Mouse (Mus musculus) embryonic facial prominence, embryonic 13.5 days (tissue): ENCODE data around the gene 4930544D05Rik. TPM values are rescaled to one million over a fixed set of nuclear protein-coding genes. Genes with fewer than 3 reads are reported as not detected.

Source experiments
- ATAC-seq: fragments of 200-750 bp; cut with Nextera tagmentation; 2 replicates; pipeline ENCODE4 v1.8.0; 2017; ENCODE audit warnings: low read depth; ENCODE audit not compliant: insufficient number of reproducible peaks, insufficient read depth, low FRiP score, low TSS enrichment
- H3K27ac ChIP-seq: fragments of 300-500 bp; sonication (generic); 2 replicates; pipeline ENCODE4 v1.5.1; 2015; ENCODE audit warnings: moderate library complexity, mild to moderate bottlenecking, inconsistent platforms
- H3K27me3 ChIP-seq: fragments of 300-500 bp; sonication (generic); 2 replicates; pipeline ENCODE4 v1.6.1; 2015; ENCODE audit warnings: mild to moderate bottlenecking, inconsistent platforms
- H3K36me3 ChIP-seq: fragments of 300-500 bp; sonication (generic); 2 replicates; pipeline ENCODE4 v1.6.1; 2015; ENCODE audit warnings: mild to moderate bottlenecking, inconsistent platforms
- H3K4me1 ChIP-seq: fragments of 300-500 bp; sonication (generic); 2 replicates; pipeline ENCODE4 v1.6.1; 2015; ENCODE audit warnings: inconsistent platforms
- H3K4me2 ChIP-seq: fragments of 300-500 bp; sonication (generic); 2 replicates; pipeline ENCODE4 v1.6.1; 2015; ENCODE audit warnings: moderate library complexity, mild to moderate bottlenecking, inconsistent platforms
- H3K4me3 ChIP-seq: fragments of 300-500 bp; sonication (generic); 2 replicates; pipeline ENCODE4 v1.5.1; 2015; ENCODE audit warnings: mild to moderate bottlenecking, inconsistent platforms
- H3K9ac ChIP-seq: fragments of 300-500 bp; sonication (generic); 2 replicates; pipeline ENCODE4 v1.6.1; 2015; ENCODE audit warnings: mild to moderate bottlenecking, inconsistent platforms
- H3K9me3 ChIP-seq: fragments of 300-500 bp; sonication (generic); 2 replicates; pipeline ENCODE4 v1.6.1; 2016; ENCODE audit warnings: inconsistent platforms
- WGBS: fragments of 180-500 bp; shearing (Covaris S2); methylation state at CpG from one replicate; pipeline ENCODE4 v1.1.7; 2015; ENCODE audit warnings: mixed read lengths; 5-methylcytosine and 5-hydroxymethylcytosine counted together
- polyA plus RNA-seq: library from polyadenylated mRNA; unstranded; fragments of >200 nt; fragmentation: Nextera tagmentation; extraction: Ambion mirVana; gene quantifications from 2 replicates; pipeline ENCODE4 v1.2.1, GENCODE M21; 2015

4930544D05Rik gene
- polyA plus RNA-seq, 1 experiment from 2014 or later: not detected

GRCm38 (mm10) chr11:70626877-70627276 lies 11.2 kb downstream of the 4930544D05Rik start:
- no peak overlapping the region for H3K9ac ChIP-seq
- no peak overlapping the region for H3K4me2 ChIP-seq
- H3K27ac ChIP-seq: no peak overlapping the region
- H3K27me3 ChIP-seq: no peaks in the 10 kb centered on the region
- H3K36me3 ChIP-seq: no peaks in the 10 kb centered on the region
- no peaks in the 10 kb centered on the region for H3K9me3 ChIP-seq
- no peaks in the 10 kb centered on the region for H3K4me1 ChIP-seq
- 66% methylated on average over 4 of the region's 4 CpGs for WGBS
- no peak overlapping the region for H3K4me3 ChIP-seq
- ATAC-seq: no peak

DNA sequence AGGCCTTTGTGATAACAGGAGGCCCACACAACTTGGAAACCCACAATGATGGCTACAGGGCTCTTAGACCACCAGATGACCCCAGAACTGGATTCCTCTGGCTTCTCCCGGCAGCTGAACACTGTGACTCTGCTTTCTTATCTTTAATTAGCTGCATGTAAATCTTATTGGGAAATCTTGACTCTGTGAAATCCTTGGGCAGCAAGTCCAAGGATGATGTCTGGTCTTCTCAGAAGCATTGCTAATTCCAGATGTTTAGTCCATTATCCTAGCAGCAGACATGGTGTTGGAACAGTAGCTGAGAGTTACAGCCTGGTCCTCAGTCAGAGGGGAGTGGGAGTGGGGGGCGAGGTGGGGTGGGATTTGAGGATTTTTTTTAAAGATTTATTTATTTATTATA lies 12.8 kb downstream of the 4930544D05Rik start:
- WGBS: 72% methylated on average over 2 of the region's 2 CpGs
- ATAC-seq: no peak

DNA sequence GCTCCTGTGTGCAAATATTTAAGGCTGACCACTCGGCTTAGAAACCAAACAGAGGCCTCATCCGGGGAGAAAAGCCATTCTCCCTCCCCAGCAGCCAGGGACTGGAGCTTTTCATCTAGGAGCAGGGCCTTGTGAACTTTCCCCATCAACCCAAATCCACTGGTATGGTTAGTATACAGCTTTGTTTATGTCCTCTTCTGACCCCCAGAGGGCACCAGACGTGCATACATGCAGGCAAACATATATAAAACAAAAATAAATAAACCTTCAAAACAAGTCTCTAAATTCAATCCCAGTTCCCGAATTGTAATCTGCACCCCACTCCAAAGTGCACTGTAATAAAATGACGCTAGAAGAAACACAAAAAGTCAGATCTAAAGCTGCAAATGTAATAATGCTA lies 13.9 kb downstream of the 4930544D05Rik start:
- Histone ChIP-seq H3K27me3 (no peaks in the 10 kb centered on the region), H3K9me3 (no peaks in the 10 kb centered on the region), H3K27ac (no peak overlapping the region), H3K4me2 (no peak overlapping the region), H3K36me3 (no peaks in the 10 kb centered on the region), H3K4me3 (no peak overlapping the region), H3K9ac (no peak overlapping the region), H3K4me1 (no peaks in the 10 kb centered on the region)
- 48% methylated on average over 5 of the region's 5 CpGs for WGBS
- no peak for ATAC-seq

More for the DNA sequence above, 12.8 kb downstream of the 4930544D05Rik start:
- no peaks in the 10 kb centered on the region for H3K4me1 ChIP-seq
- no peak overlapping the region for H3K4me3 ChIP-seq
- no peaks in the 10 kb centered on the region for H3K36me3 ChIP-seq
- H3K9ac ChIP-seq: no peak overlapping the region
- no peak overlapping the region for H3K4me2 ChIP-seq
- H3K27me3 ChIP-seq: no peaks in the 10 kb centered on the region
- H3K27ac ChIP-seq: no peak overlapping the region
- no peaks in the 10 kb centered on the region for H3K9me3 ChIP-seq

- Histone ChIP-seq H3K27ac (no peak overlapping the region), H3K4me3 (no peak overlapping the region), H3K9ac (no peak overlapping the region), H3K36me3 (no peaks in the 10 kb centered on the region), H3K27me3 (no peaks in the 10 kb centered on the region), H3K9me3 (no peaks in the 10 kb centered on the region), H3K4me1 (no peaks in the 10 kb centered on the region), H3K4me2 (no peak overlapping the region)
- no peak for ATAC-seq
- WGBS: 71% methylated on average over 7 of the region's 7 CpGs
Measured at GRCm38 (mm10) chr11:70630129-70630528, 14.5 kb downstream of the 4930544D05Rik start.

DNA sequence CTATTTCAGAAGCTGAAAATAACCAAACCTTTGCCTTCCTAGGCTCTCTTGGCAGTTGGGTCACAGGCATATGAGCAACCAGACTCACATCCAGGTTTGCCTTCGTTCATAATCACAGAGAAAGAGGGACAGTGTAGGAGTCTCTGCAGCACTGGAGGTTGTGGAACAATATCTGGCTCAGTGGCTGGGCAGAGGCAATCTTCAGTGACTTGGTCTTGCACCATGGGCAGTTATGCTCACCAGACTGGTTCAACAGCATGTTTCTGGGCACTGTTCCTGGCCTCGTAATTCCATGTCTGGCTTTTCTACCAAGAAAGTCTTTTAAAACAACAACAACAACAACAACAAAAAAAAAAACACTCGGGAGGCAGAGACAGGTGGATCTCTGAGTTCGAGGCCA lies 20.0 kb downstream of the 4930544D05Rik start:
- Histone ChIP-seq H3K4me1 (no peaks in the 10 kb centered on the region), H3K9me3 (no peaks in the 10 kb centered on the region), H3K4me3 (no peak overlapping the region), H3K36me3 (no peaks in the 10 kb centered on the region), H3K4me2 (no peak overlapping the region), H3K27me3 (no peaks in the 10 kb centered on the region), H3K9ac (no peak overlapping the region), H3K27ac (no peak overlapping the region)
- ATAC-seq: no peak
- 77% methylated on average over 4 of the region's 4 CpGs for WGBS

DNA sequence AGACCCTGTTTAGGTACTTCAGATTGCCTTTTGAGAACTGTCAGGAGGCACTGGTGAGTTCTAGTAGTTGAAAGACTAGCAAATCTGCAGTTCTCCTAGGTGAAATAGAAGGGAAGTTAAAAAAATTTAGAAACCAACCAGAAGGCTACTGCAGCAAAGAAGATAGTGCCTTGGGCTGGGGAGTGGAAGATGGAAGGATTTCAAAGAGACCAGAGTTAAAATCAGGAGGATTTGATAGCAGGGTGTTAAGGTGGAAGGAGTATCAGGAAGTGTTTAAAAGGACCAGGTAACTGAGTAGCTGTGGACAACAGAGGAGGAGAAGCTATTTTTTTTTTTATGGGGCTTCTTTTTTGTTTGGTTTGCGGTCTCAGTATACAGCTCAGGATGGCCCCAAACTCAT lies 22.1 kb downstream of the 4930544D05Rik start:
- WGBS: 89% methylated on average over 1 of the region's 1 CpGs
- no peak overlapping the region for H3K4me3 ChIP-seq
- H3K27ac ChIP-seq: no peak overlapping the region
- no peak overlapping the region for H3K4me2 ChIP-seq
- 0 out of 2 replicates have a peak, but pooled peaks cover 1% of the 10 kb centered on the region for H3K36me3 ChIP-seq
- H3K9me3 ChIP-seq: no peaks in the 10 kb centered on the region
- no peaks in the 10 kb centered on the region for H3K27me3 ChIP-seq
- no peak for ATAC-seq
- no peaks in the 10 kb centered on the region for H3K4me1 ChIP-seq
- no peak overlapping the region for H3K9ac ChIP-seq

DNA sequence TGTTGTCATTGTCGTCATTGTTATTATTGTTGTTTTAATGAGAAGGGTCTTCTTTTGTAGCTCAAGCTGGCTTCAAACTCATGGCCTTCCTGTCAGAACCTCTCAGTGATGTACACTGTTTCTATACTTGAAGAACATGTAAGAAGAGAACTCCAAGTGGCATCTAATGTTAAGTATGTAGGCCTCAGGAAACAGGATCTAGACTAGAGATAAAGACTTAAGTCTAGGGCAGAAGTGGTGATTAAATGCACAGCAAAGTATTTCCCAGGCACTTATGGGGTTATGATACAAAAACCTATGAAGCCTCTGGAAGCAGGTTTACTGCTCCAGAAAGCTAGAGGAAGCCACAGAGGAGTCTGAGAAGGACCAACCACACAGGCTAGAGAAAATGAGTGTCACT lies 22.6 kb downstream of the 4930544D05Rik start:
- Histone ChIP-seq H3K4me1 (no peaks in the 10 kb centered on the region), H3K27me3 (no peaks in the 10 kb centered on the region), H3K36me3 (0 out of 2 replicates have a peak, but pooled peaks cover 6% of the 10 kb centered on the region), H3K27ac (no peak overlapping the region), H3K9ac (no peak overlapping the region), H3K4me2 (no peak overlapping the region), H3K4me3 (no peak overlapping the region), H3K9me3 (no peaks in the 10 kb centered on the region)
- no peak for ATAC-seq
- 87% methylated on average over 1 of the region's 1 CpGs for WGBS

GRCm38 (mm10) chr11:70638714-70639278 lies 23.1 kb downstream of the 4930544D05Rik start, which contains the start of gene Gp1ba:
Gp1ba (plus strand) TSS chr11:70639122.
- Histone ChIP-seq H3K27ac (no peak within 1 kb of the TSS), H3K36me3 (peaks cover 9% of the 10 kb centered on the region; the same call in 1 of the 2 replicates), H3K4me1 (no peaks in the 10 kb centered on the region), H3K4me2 (no peak within 1 kb of the TSS), H3K27me3 (no peaks in the 10 kb centered on the region), H3K9me3 (no peaks in the 10 kb centered on the region), H3K9ac (no peak within 1 kb of the TSS), H3K4me3 (no peak within 1 kb of the TSS)
- no peak for ATAC-seq
- WGBS: 52% methylated on average over 5 of the region's 5 CpGs

DNA sequence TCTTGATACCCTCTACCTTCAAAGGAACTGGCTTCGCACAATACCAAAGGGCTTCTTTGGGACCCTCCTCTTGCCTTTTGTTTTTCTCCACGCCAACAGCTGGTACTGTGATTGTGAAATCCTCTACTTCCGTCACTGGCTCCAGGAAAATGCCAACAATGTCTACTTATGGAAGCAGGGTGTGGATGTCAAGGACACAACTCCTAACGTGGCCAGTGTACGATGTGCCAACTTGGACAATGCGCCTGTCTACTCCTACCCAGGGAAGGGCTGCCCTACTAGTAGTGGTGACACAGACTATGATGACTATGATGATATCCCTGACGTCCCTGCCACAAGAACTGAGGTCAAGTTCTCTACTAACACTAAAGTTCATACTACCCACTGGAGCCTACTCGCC lies 24.3 kb downstream of the 4930544D05Rik start:
- Histone ChIP-seq H3K4me2 (no peak overlapping the region), H3K27ac (no peak overlapping the region), H3K4me1 (peaks cover under 1% of the 10 kb centered on the region; the same call in 1 of the 2 replicates), H3K9ac (no peak overlapping the region), H3K9me3 (no peaks in the 10 kb centered on the region), H3K27me3 (no peaks in the 10 kb centered on the region), H3K4me3 (no peak overlapping the region), H3K36me3 (peaks cover 20% of the 10 kb centered on the region)
- ATAC-seq: no peak
- WGBS: 84% methylated on average over 8 of the region's 8 CpGs

DNA sequence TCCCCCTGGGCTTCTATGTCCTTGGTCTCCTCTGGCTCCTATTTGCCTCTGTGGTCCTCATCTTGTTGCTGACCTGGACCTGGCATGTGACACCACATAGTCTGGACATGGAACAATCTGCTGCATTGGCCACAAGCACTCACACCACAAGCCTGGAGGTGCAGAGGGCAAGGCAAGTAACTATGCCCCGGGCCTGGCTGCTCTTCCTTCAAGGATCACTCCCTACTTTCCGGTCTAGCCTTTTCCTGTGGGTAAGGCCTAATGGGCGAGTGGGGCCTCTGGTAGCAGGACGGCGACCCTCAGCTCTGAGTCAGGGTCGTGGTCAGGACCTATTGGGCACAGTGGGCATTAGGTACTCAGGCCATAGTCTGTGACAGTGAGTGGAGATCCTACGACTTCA lies 25.6 kb downstream of the 4930544D05Rik start:
- Histone ChIP-seq H3K27me3 (no peaks in the 10 kb centered on the region), H3K4me3 (no peak overlapping the region), H3K36me3 (peaks cover 28% of the 10 kb centered on the region), H3K9me3 (no peaks in the 10 kb centered on the region), H3K4me1 (peaks cover 14% of the 10 kb centered on the region), H3K9ac (no peak overlapping the region), H3K27ac (no peak overlapping the region), H3K4me2 (no peak overlapping the region)
- ATAC-seq: no peak
- 85% methylated on average over 7 of the region's 7 CpGs for WGBS

- peaks cover 28% of the 10 kb centered on the region for H3K36me3 ChIP-seq
- no peak overlapping the region for H3K4me2 ChIP-seq
- no peaks in the 10 kb centered on the region for H3K27me3 ChIP-seq
- no peak for ATAC-seq
- H3K4me1 ChIP-seq: peaks cover 18% of the 10 kb centered on the region
- 92% methylated on average over 6 of the region's 6 CpGs for WGBS
- H3K9ac ChIP-seq: no peak overlapping the region
- H3K9me3 ChIP-seq: no peaks in the 10 kb centered on the region
- H3K27ac ChIP-seq: no peak overlapping the region
- no peak overlapping the region for H3K4me3 ChIP-seq
Measured at GRCm38 (mm10) chr11:70643051-70643450, 27.4 kb downstream of the 4930544D05Rik start.

- Histone ChIP-seq H3K9ac (no peak overlapping the region), H3K27me3 (no peaks in the 10 kb centered on the region), H3K4me2 (no peak overlapping the region), H3K4me1 (peaks cover 34% of the 10 kb centered on the region), H3K9me3 (no peaks in the 10 kb centered on the region), H3K4me3 (no peak overlapping the region), H3K36me3 (peaks cover 43% of the 10 kb centered on the region), H3K27ac (no peak overlapping the region)
- no peak for ATAC-seq
- WGBS: 94% methylated on average over 8 of the region's 8 CpGs
Measured at GRCm38 (mm10) chr11:70644564-70645103, 29.0 kb downstream of the 4930544D05Rik start.
